Mouse (Mus musculus) heart, adult 2 months (tissue): ENCODE measurements around the gene Sf3b1. TPM values are rescaled to one million over a fixed set of nuclear protein-coding genes. Genes with fewer than 3 reads are reported as not detected.

Experiments used
- DNase-seq, 2 experiments: peaks; one replicate each; pipeline ENCODE4 v3.0.0; 2021
- H3K27ac ChIP-seq: fragments of 200-600 bp; 2 replicates; pipeline ENCODE4 v1.8.1; 2022
- H3K27me3 ChIP-seq: fragments of 200-500 bp; 2 replicates; pipeline ENCODE4 v1.6.1; 2012; ENCODE audit warnings: mild to moderate bottlenecking, low read length, inconsistent platforms, mixed read lengths; ENCODE audit not compliant: control insufficient read depth, insufficient read depth
- H3K36me3 ChIP-seq: fragments of 200-500 bp; 2 replicates; pipeline ENCODE4 v1.6.1; 2012; ENCODE audit warnings: low read length, inconsistent platforms; ENCODE audit not compliant: control insufficient read depth, insufficient read depth
- H3K4me1 ChIP-seq: fragments of 200-500 bp; 2 replicates; pipeline ENCODE4 v1.6.1; 2011; ENCODE audit warnings: low read length; ENCODE audit not compliant: control insufficient read depth, insufficient read depth
- H3K4me3 ChIP-seq: fragments of 200-600 bp; 2 replicates; pipeline ENCODE4 v1.8.1; 2022
- H3K79me2 ChIP-seq: fragments of 200-500 bp; replicated peaks from 2 replicates; pipeline ENCODE4 v1.6.1; 2012; ENCODE audit warnings: mild to moderate bottlenecking, inconsistent platforms, low read length, moderate library complexity, mixed read lengths; ENCODE audit not compliant: control insufficient read depth, insufficient read depth
- H3K9ac ChIP-seq: fragments of 200-500 bp; 2 replicates; pipeline ENCODE4 v1.6.1; 2012; ENCODE audit warnings: low read depth, mild to moderate bottlenecking, control low read depth, inconsistent platforms, low read length, mixed read lengths
- CTCF ChIP-seq: fragments of 200-600 bp; IDR thresholded peaks from 2 replicates; pipeline ENCODE4 v1.8.1; 2022; ENCODE audit warnings: antibody characterized with exemption, mild to moderate bottlenecking, moderate library complexity
- EP300 ChIP-seq: fragments of 200-500 bp; IDR thresholded peaks from 2 replicates; pipeline ENCODE4 v1.6.1; 2011; ENCODE audit warnings: low read depth, low read length, control low read depth; ENCODE audit not compliant: insufficient read depth
- POLR2A ChIP-seq: fragments of 200-500 bp; IDR thresholded peaks from 2 replicates; pipeline ENCODE4 v1.6.1; 2011; ENCODE audit warnings: mild to moderate bottlenecking, low read depth, low read length, control low read depth; ENCODE audit not compliant: insufficient read depth
- WGBS: fragments of 180-500 bp; shearing (Covaris S2); methylation state at CpG from one replicate; pipeline ENCODE4 v1.1.7; 2018; 5-methylcytosine and 5-hydroxymethylcytosine counted together
- intact Hi-C: fragments of 180-260 bp; cut with DNase I; formaldehyde crosslinking; loops from one replicate; pipeline ENCODE4 v1.15.1; 2025
- polyA plus RNA-seq: library from polyadenylated mRNA; depleted of rRNA; stranded (reverse); fragments of >200 nt; gene quantifications from 2 replicates; pipeline ENCODE4 v1.2.3, GENCODE M21; 2012
- total RNA-seq, 2 experiments: library from RNA; stranded (reverse); gene quantifications; 2 replicates each; pipeline ENCODE4 v1.2.3; 2021

Gene Sf3b1
- total and polyA plus RNA-seq, 3 experiments, result 27.9 to 74.9 (median 64.4) TPM

GRCm38 (mm10) chr1:55031026-55031779 is 3.9 kb upstream of the Sf3b1 start:
- Histone ChIP-seq H3K4me3 (no peak overlapping the region), H3K79me2 (no peaks in the 10 kb centered on the region), H3K27ac (no peak overlapping the region), H3K9ac (no peak overlapping the region), H3K4me1 (peaks cover 5% of the 10 kb centered on the region; the same call in 1 of the 2 replicates), H3K36me3 (no peaks in the 10 kb centered on the region), H3K27me3 (no peaks in the 10 kb centered on the region)
- no peak for DNase-seq
- intact Hi-C loops, result no loop called here
- TF ChIP-seq EP300, result no peak
- TF ChIP-seq POLR2A, result no peak
- TF ChIP-seq CTCF, result no peak

GRCm38 (mm10) chr1:55029446-55029845 is 2.2 kb upstream of the Sf3b1 start:
- Histone ChIP-seq H3K27ac (peak overlapping the region; percentile 95), H3K4me3 (no peak overlapping the region), H3K9ac (peak overlapping the region; percentile 50; the same call in 1 of the 2 replicates), H3K4me1 (peaks cover 5% of the 10 kb centered on the region), H3K79me2 (no peaks in the 10 kb centered on the region), H3K27me3 (no peaks in the 10 kb centered on the region), H3K36me3 (peaks cover 8% of the 10 kb centered on the region)
- TF ChIP-seq CTCF (no peak), POLR2A (no peak), EP300 (no peak)
- no peak for DNase-seq
- intact Hi-C loops, result loop anchor here (5.0 kb wide), 1 partner anchor 198 kb away; the partner anchor contains the start of gene Rftn2
- 72% methylated on average over 4 of the region's 4 CpGs for WGBS

- intact Hi-C loops, result loop anchor here (5.0 kb wide), 1 partner anchor 199 kb away; the partner anchor contains the start of gene Rftn2
- DNase-seq, result peak; percentile 31 to 48
- 47% methylated on average over 11 of the region's 11 CpGs for WGBS
- no peaks in the 10 kb centered on the region for H3K27me3 ChIP-seq
- peak overlapping the region; percentile 13; the same call in 1 of the 2 replicates for H3K4me3 ChIP-seq
- H3K9ac ChIP-seq, result peak overlapping the region; percentile 50
- peaks cover 6% of the 10 kb centered on the region for H3K4me1 ChIP-seq
- no peaks in the 10 kb centered on the region for H3K79me2 ChIP-seq
- H3K36me3 ChIP-seq, result peaks cover 15% of the 10 kb centered on the region
- TF ChIP-seq EP300 (0 out of 2 replicates have a peak, but pooled peaks have one; percentile 35), POLR2A (peak; percentile 73), CTCF (no peak)
- peak overlapping the region; percentile 95 for H3K27ac ChIP-seq
These were observed 1.4 kb upstream of the Sf3b1 start for GRCm38 (mm10) chr1:55028512-55029249.

DNA sequence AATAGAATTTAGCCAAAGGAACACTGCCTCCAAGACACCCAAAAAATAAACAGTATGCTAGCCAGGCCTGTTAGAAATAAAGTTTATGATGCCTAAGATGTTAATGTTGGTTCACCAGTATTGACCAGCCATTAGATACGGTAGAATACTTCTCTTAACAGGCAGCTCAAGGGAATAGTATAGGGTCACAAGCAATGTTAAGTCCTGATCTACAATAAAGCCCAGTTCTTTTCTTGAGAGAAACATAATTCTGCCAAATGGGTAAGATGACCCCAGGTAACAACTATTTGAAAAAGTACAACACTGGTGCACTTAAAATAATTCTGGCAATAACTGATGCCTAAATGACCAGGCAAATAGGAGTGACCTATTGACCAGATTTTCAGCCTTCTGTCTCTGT is 685 bp upstream of the Sf3b1 start:
- peak overlapping the region; percentile 95 for H3K27ac ChIP-seq
- H3K4me3 ChIP-seq, result peak overlapping the region; percentile 54; the same call in 1 of the 2 replicates
- H3K27me3 ChIP-seq, result no peaks in the 10 kb centered on the region
- intact Hi-C loops, result loop anchor here (1.0 to 5.0 kb wide), 4 partner anchors 25 to 199 kb away; partner anchors contain the start of genes Mob4 and Rftn2
- no peak for TF ChIP-seq EP300
- TF ChIP-seq CTCF, result no peak
- TF ChIP-seq POLR2A, result no peak
- WGBS, result 89% methylated on average over 1 of the region's 1 CpGs
- H3K36me3 ChIP-seq, result peaks cover 18% of the 10 kb centered on the region
- no peak for DNase-seq
- H3K4me1 ChIP-seq, result peaks cover 9% of the 10 kb centered on the region
- no peak overlapping the region for H3K9ac ChIP-seq
- peaks cover 3% of the 10 kb centered on the region; the same call in 1 of the 2 replicates for H3K79me2 ChIP-seq

DNA sequence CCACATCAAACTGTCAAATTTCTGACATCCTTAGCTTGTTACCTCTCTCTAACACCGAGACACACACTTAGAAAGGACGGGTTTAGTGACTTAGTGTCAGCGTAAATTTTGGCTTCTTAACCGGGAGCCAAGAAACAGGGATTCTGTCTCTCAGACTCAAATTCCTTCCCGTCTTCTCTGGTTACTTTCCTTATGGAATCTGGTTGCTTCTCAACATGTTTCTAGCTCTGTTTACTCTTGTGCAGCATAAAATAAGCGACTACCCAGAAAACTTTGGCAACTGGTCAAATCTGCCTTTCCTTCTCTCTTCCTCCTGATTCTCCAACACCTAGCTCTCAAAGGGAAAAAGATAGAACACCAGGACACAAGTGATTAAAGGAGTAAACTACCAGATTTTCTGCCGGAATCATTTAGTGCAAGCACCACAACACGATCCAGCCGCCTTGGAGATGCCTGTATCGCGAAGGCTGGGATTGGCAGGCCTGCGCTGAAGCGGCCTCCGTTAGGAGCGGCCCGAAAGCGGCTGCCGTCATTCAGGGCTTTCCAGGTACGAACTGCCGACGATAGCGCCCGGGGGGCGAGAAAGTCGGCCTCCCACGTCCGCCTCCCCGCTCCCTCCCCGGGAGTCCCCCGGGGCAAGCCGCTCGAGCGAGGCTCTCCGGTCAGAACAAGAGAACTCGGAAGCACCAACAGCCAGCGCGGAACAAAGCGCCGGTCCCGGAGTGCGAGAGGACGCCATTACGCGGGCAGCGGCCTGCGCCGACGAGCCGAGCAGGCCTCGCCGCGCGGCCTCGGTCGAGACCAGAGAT is 633 bp downstream of the Sf3b1 start:
- WGBS, result under 1% methylated on average over 55 of the region's 55 CpGs
- Histone ChIP-seq H3K9ac (peak overlapping the region; percentile 97), H3K36me3 (peaks cover 20% of the 10 kb centered on the region), H3K79me2 (peaks cover 6% of the 10 kb centered on the region; the same call in 1 of the 2 replicates), H3K27me3 (no peaks in the 10 kb centered on the region), H3K4me3 (peak overlapping the region; percentile 92), H3K27ac (peak overlapping the region; percentile 95), H3K4me1 (peaks cover 9% of the 10 kb centered on the region)
- TF ChIP-seq POLR2A (no peak), CTCF (no peak), EP300 (no peak)
- no peak for DNase-seq
- intact Hi-C loops, result loop anchor here (1.0 to 5.0 kb wide), 4 partner anchors 27 to 201 kb away; partner anchors contain the start of genes Mob4 and Rftn2
